Mouse (Mus musculus): ENCODE data around the gene Chrm1. TPM values are rescaled to one million over a fixed set of nuclear protein-coding genes. Genes with fewer than 3 reads are reported as not detected.

Chrm1 gene
- under 1 TPM; 0.07 to 0.39 TPM for total RNA-seq (2023)

GRCm38 (mm10) chr19:8663360-8663839 lies at the start of gene Chrm1:
Gene Chrm1, plus strand, starts transcription at chr19:8663789.

GRCm38 (mm10) chr19:8617904-8618303 lies 45.7 kb upstream of the Chrm1 start, which contains the start of gene Slc22a6:
Gene Slc22a6, plus strand, starts transcription at chr19:8618039.

GRCm38 (mm10) chr19:8722907-8723573 lies 59.5 kb downstream of the Chrm1 start, which contains the start of gene Slc3a2:
Gene Slc3a2, minus strand, starts transcription at chr19:8723369.

Other genes starting within 250 kb of the Chrm1 start
- gene Slc22a8, start 72.5 kb upstream of the Chrm1 start, total RNA-seq (2023): not detected
- gene Slc22a6, start 45.8 kb upstream of the Chrm1 start, total RNA-seq (2023): not detected
- gene Slc3a2, start 59.6 kb downstream of the Chrm1 start, total RNA-seq (2023): 100 to 1,000 TPM; 110 to 140 TPM
- 10 to 100 TPM; 18.5 to 22.5 TPM for gene Wdr74, start 72.0 kb downstream of the Chrm1 start, total RNA-seq (2023)
- 1 to 10 TPM in 1 of 2 experiments, not detected in 1; 1.6 TPM for gene 1700092M07Rik, start 76.9 kb downstream of the Chrm1 start, total RNA-seq (2023)
- gene Stx5a, start 77.6 kb downstream of the Chrm1 start, total RNA-seq (2023): 10 to 100 TPM; 95.0 to 99.4 TPM
- gene Nxf1, start 93.3 kb downstream of the Chrm1 start, total RNA-seq (2023): 100 to 1,000 TPM; 148 to 149 TPM
- gene Tmem223, start 107.2 kb downstream of the Chrm1 start, total RNA-seq (2023): 10 to 100 TPM; 24.2 to 30.1 TPM
- 10 to 100 TPM; 81.5 to 81.7 TPM for gene Tmem179b, start 110.7 kb downstream of the Chrm1 start, total RNA-seq (2023)
- 10 to 100 TPM; 12.6 to 14.4 TPM for gene Taf6l, start 122.6 kb downstream of the Chrm1 start, total RNA-seq (2023)
- 10 to 100 TPM; 42.9 to 43.0 TPM for gene Polr2g, start 134.8 kb downstream of the Chrm1 start, total RNA-seq (2023)
- 1 to 10 TPM; 1.1 to 1.4 TPM for gene Zbtb3, start 138.8 kb downstream of the Chrm1 start, total RNA-seq (2023)
- 10 to 100 TPM; 25.6 to 25.7 TPM for gene Ttc9c, start 155.5 kb downstream of the Chrm1 start, total RNA-seq (2023)
- gene Hnrnpul2, start 156.2 kb downstream of the Chrm1 start, total RNA-seq (2023): 10 to 100 TPM; 91.2 to 95.0 TPM
- 10 to 100 TPM in 1 of 2 experiments, 1 to 10 TPM in 1; 3.1 to 11.6 TPM for gene AC129217.1, start 166.0 kb downstream of the Chrm1 start, total RNA-seq (2023)
- gene Bscl2, start 173.7 kb downstream of the Chrm1 start, total RNA-seq (2023): 10 to 100 TPM; 57.2 to 57.4 TPM
- under 1 TPM in 1 of 2 experiments, not detected in 1; 0.33 TPM for gene Gng3, start 175.4 kb downstream of the Chrm1 start, total RNA-seq (2023)
- under 1 TPM in 1 of 2 experiments, not detected in 1; 0.13 TPM for gene Lrrn4cl, start 187.0 kb downstream of the Chrm1 start, total RNA-seq (2023)
- gene Ubxn1, start 207.7 kb downstream of the Chrm1 start, total RNA-seq (2023): 10 to 100 TPM; 92.2 to 94.2 TPM
- 10 to 100 TPM; 17.8 to 24.6 TPM for gene Uqcc3, start 217.1 kb downstream of the Chrm1 start, total RNA-seq (2023)
- gene Lbhd1, start 219.9 kb downstream of the Chrm1 start, total RNA-seq (2023): 10 to 100 TPM in 1 of 2 experiments, 1 to 10 TPM in 1; 5.4 to 17.3 TPM
- gene Gm49403, start 220.1 kb downstream of the Chrm1 start, total RNA-seq (2023): not detected
- gene 1810009A15Rik, start 225.1 kb downstream of the Chrm1 start, total RNA-seq (2023): 10 to 100 TPM; 19.4 to 31.7 TPM
- 10 to 100 TPM in 1 of 2 experiments, not detected in 1; 10.3 TPM for gene Gm49416, start 225.1 kb downstream of the Chrm1 start, total RNA-seq (2023)
- 10 to 100 TPM; 15.0 to 15.1 TPM for gene Ints5, start 229.2 kb downstream of the Chrm1 start, total RNA-seq (2023)
- gene Ganab, start 234.3 kb downstream of the Chrm1 start, total RNA-seq (2023): 10 to 100 TPM; 88.6 to 94.6 TPM

All from neutrophil, adult 83 days (primary cell).